Mouse (Mus musculus) heart, embryonic 13.5 days (tissue): ENCODE measurements at regions not wholly inside any gene's neighbourhood (a gene's known extent, or its start where the extent isn't known, plus 50 kb on each side); places are given as distances from the start of the nearest gene placed in this dataset.

Experiments used
- ATAC-seq: fragments of 200-750 bp; cut with Nextera tagmentation; 2 replicates; pipeline ENCODE4 v1.8.0; 2017; ENCODE audit warnings: moderate TSS enrichment; ENCODE audit not compliant: insufficient number of reproducible peaks, low FRiP score, low TSS enrichment; ENCODE audit errors: extremely low read depth
- H3K27ac ChIP-seq: fragments of 300-500 bp; sonication (generic); replicated peaks from 2 replicates; pipeline ENCODE4 v1.5.1; 2015; ENCODE audit warnings: moderate library complexity, mild to moderate bottlenecking, inconsistent platforms
- H3K27me3 ChIP-seq: fragments of 300-500 bp; sonication (generic); replicated peaks from 2 replicates; pipeline ENCODE4 v1.6.1; 2015; ENCODE audit warnings: mild to moderate bottlenecking, inconsistent platforms
- H3K36me3 ChIP-seq: fragments of 300-500 bp; sonication (generic); 2 replicates; pipeline ENCODE4 v1.6.1; 2015; ENCODE audit warnings: mild to moderate bottlenecking, inconsistent platforms
- H3K4me1 ChIP-seq: fragments of 300-500 bp; sonication (generic); 2 replicates; pipeline ENCODE4 v1.6.1; 2015; ENCODE audit warnings: inconsistent platforms
- H3K4me2 ChIP-seq: fragments of 300-500 bp; sonication (generic); 2 replicates; pipeline ENCODE4 v1.6.1; 2015; ENCODE audit warnings: inconsistent platforms, mild to moderate bottlenecking, moderate library complexity
- H3K4me3 ChIP-seq: fragments of 300-500 bp; sonication (generic); 2 replicates; pipeline ENCODE4 v1.5.1; 2015; ENCODE audit warnings: moderate library complexity, mild to moderate bottlenecking, inconsistent platforms
- H3K9ac ChIP-seq: fragments of 300-500 bp; sonication (generic); 2 replicates; pipeline ENCODE4 v1.6.1; 2015; ENCODE audit warnings: inconsistent platforms, mild to moderate bottlenecking, moderate library complexity
- H3K9me3 ChIP-seq: fragments of 300-500 bp; sonication (generic); 2 replicates; pipeline ENCODE4 v1.6.1; 2016; ENCODE audit warnings: inconsistent platforms
- whole genome bisulfite sequencing: fragments of 180-500 bp; shearing (Covaris S2); methylation state at CpG from one replicate; pipeline ENCODE4 v1.1.7; 2015; ENCODE audit warnings: mixed read lengths; 5-methylcytosine and 5-hydroxymethylcytosine counted together

DNA sequence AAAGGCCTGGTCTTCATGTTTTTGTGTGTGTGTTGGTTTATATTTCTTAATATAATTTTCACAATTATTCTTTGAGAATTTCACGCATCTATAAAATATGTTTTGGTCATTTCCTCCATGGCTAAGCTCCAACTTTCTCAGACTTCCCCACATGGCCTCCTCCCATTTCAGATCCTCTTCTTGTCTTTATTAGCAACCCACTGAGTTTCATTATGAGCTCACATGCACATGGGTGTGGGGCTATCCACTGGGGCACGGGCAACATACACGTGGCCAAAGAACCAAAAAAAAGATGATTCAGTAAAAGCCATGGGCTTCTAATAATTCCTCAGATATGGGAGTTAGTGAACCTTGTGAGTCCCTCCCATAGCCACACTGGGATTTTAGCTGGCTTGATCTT, 50.1 kb upstream of the Mpp6 start:
- H3K27me3 ChIP-seq, result no peaks in the 10 kb centered on the region
- WGBS, result 88% methylated on average over 3 of the region's 3 CpGs

More for the DNA sequence above, 50.1 kb upstream of the Mpp6 start:
- ATAC-seq, result no peak
- H3K4me1 ChIP-seq, result no peaks in the 10 kb centered on the region
- H3K36me3 ChIP-seq, result no peaks in the 10 kb centered on the region
- no peak overlapping the region for H3K4me2 ChIP-seq
- H3K9ac ChIP-seq, result no peak overlapping the region
- H3K27ac ChIP-seq, result no peak overlapping the region
- H3K4me3 ChIP-seq, result no peak overlapping the region
- H3K9me3 ChIP-seq, result no peaks in the 10 kb centered on the region
